Mouse (Mus musculus): Measurements from ENCODE around the gene Atrip. TPM values are rescaled to one million over a fixed set of nuclear protein-coding genes. Genes with fewer than 3 reads are reported as not detected.
A peak's percentile ranks its signal among the peaks of the same experiment; 100 is the strongest.

The Atrip gene
- polyA plus RNA-seq, 1 experiment from 2014 or later, result 26.0 TPM

DNA sequence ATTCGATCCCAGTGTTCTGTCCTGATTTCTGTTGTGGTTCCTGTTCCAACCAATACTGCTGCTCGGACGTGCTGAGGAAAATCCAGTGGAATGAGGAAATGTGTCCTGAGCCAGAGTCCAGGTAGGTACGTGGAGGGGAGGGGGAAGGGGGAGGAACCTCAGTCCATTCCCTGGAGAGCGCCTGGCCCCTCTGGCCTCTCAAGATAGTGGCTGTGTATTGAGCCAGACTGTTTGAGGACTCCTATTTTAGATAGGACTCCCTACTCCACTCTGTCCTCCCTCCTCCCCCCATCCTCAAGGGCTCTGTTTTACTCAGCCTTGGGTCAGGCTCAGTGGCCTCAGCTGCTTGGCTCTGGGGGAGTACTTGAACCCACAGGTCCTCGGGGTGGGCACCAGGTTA is 33.0 kb downstream of the Atrip start:
- no peak overlapping the region for H3K4me2 ChIP-seq (replicated peaks; ENCODE audit: low read depth, low read length)
- DNase-seq (ENCODE audit: low spot score), result no peak
- no peaks in the 10 kb centered on the region for H3K9me3 ChIP-seq (ENCODE audit: control insufficient read depth, low read length)
- no peak overlapping the region for H3K9ac ChIP-seq (ENCODE audit: low read depth, low read length)
- ATAC-seq (ENCODE audit: low FRiP score), result no peak
- no peaks in the 10 kb centered on the region for H3K36me3 ChIP-seq (ENCODE audit: control insufficient read depth, insufficient read depth, low read length)
- no peaks in the 10 kb centered on the region for H3K27me3 ChIP-seq (ENCODE audit: control insufficient read depth, insufficient read depth, low read length)
- no peak overlapping the region for H3K4me3 ChIP-seq (ENCODE audit: low read depth, low read length)
- H3K27ac ChIP-seq (ENCODE audit: low read depth, low read length), result no peak overlapping the region
- H3K4me1 ChIP-seq (replicated peaks; ENCODE audit: control insufficient read depth, insufficient read depth, low read length), result no peaks in the 10 kb centered on the region; the same call in 1 of the 2 replicates
- 71% methylated on average over 6 of the region's 6 CpGs for WGBS

DNA sequence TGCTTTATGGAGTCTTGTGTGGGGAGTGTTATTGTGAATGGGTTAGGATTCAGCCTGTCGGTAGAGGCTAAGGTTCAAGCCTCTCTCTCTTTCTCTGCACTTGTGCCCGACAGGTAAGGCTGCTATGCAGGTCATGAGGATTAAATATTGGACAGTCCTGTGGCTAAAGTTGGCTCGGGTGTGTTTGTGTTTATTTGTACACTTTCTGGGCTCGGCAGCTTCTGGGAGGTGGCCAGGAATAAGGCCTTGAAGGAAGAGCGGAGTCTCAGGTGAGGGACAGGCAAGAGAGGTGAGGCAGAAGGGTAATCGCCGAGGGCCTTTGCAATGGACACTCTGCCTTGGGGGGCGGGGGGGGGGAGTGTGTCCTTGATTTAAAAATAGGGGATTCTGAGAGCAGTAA is 33.7 kb downstream of the Atrip start:
- Histone ChIP-seq H3K9ac (ENCODE audit: low read depth, low read length) (no peak overlapping the region), H3K4me1 (replicated peaks; ENCODE audit: control insufficient read depth, insufficient read depth, low read length) (no peaks in the 10 kb centered on the region; the same call in 1 of the 2 replicates), H3K36me3 (ENCODE audit: control insufficient read depth, insufficient read depth, low read length) (no peaks in the 10 kb centered on the region), H3K27ac (ENCODE audit: low read depth, low read length) (no peak overlapping the region), H3K9me3 (ENCODE audit: control insufficient read depth, low read length) (no peaks in the 10 kb centered on the region), H3K4me2 (replicated peaks; ENCODE audit: low read depth, low read length) (no peak overlapping the region), H3K27me3 (ENCODE audit: control insufficient read depth, insufficient read depth, low read length) (no peaks in the 10 kb centered on the region), H3K4me3 (ENCODE audit: low read depth, low read length) (no peak overlapping the region)
- no peak for ATAC-seq (ENCODE audit: low FRiP score)
- 87% methylated on average over 8 of the region's 8 CpGs for WGBS
- DNase-seq (ENCODE audit: low spot score), result no peak

- H3K27ac ChIP-seq (ENCODE audit: low read depth, low read length), result no peak overlapping the region
- no peaks in the 10 kb centered on the region; the same call in 1 of the 2 replicates for H3K4me1 ChIP-seq (replicated peaks; ENCODE audit: control insufficient read depth, insufficient read depth, low read length)
- H3K4me2 ChIP-seq (replicated peaks; ENCODE audit: low read depth, low read length), result no peak overlapping the region
- H3K9ac ChIP-seq (ENCODE audit: low read depth, low read length), result no peak overlapping the region
- no peaks in the 10 kb centered on the region for H3K9me3 ChIP-seq (ENCODE audit: control insufficient read depth, low read length)
- DNase-seq (ENCODE audit: low spot score) (no peak), ATAC-seq (ENCODE audit: low FRiP score) (no peak)
- H3K4me3 ChIP-seq (ENCODE audit: low read depth, low read length), result no peak overlapping the region
- H3K36me3 ChIP-seq (ENCODE audit: control insufficient read depth, insufficient read depth, low read length), result no peaks in the 10 kb centered on the region
- 82% methylated on average over 4 of the region's 4 CpGs for WGBS
- H3K27me3 ChIP-seq (ENCODE audit: control insufficient read depth, insufficient read depth, low read length), result no peaks in the 10 kb centered on the region
These were observed 34.2 kb downstream of the Atrip start for GRCm38 (mm10) chr9:109039681-109040080.

GRCm38 (mm10) chr9:109038901-109039364 is 35.0 kb downstream of the Atrip start:
- ATAC-seq (ENCODE audit: low FRiP score), result no peak
- peak overlapping the region; percentile 43 for H3K4me3 ChIP-seq (ENCODE audit: low read depth, low read length)

GRCm38 (mm10) chr9:109038086-109038895 is 35.6 kb downstream of the Atrip start, which contains the start of gene Shisa5:
TSS of gene Shisa5 (plus strand) at chr9:109038565.
- H3K27ac ChIP-seq (ENCODE audit: low read depth, low read length), result no peak within 1 kb of the TSS
- peak within 1 kb of the TSS; percentile 59 for H3K4me2 ChIP-seq (replicated peaks; ENCODE audit: low read depth, low read length)
- DNase-seq (ENCODE audit: low spot score) (peak; percentile 81), ATAC-seq (ENCODE audit: low FRiP score) (peak; percentile 89)
- H3K4me3 ChIP-seq (ENCODE audit: low read depth, low read length), result peak within 1 kb of the TSS; percentile 43
- H3K36me3 ChIP-seq (ENCODE audit: control insufficient read depth, insufficient read depth, low read length), result no peaks in the 10 kb centered on the region
- H3K9ac ChIP-seq (ENCODE audit: low read depth, low read length), result peak within 1 kb of the TSS; percentile 61
- no peaks in the 10 kb centered on the region; the same call in 1 of the 2 replicates for H3K4me1 ChIP-seq (replicated peaks; ENCODE audit: control insufficient read depth, insufficient read depth, low read length)
- H3K9me3 ChIP-seq (ENCODE audit: control insufficient read depth, low read length), result no peaks in the 10 kb centered on the region
- WGBS, result under 1% methylated on average over 38 of the region's 40 CpGs
- no peaks in the 10 kb centered on the region for H3K27me3 ChIP-seq (ENCODE audit: control insufficient read depth, insufficient read depth, low read length)

More at GRCm38 (mm10) chr9:109038901-109039364, 35.0 kb downstream of the Atrip start:
- Histone ChIP-seq H3K36me3 (ENCODE audit: control insufficient read depth, insufficient read depth, low read length) (no peaks in the 10 kb centered on the region), H3K27ac (ENCODE audit: low read depth, low read length) (no peak overlapping the region), H3K4me1 (replicated peaks; ENCODE audit: control insufficient read depth, insufficient read depth, low read length) (no peaks in the 10 kb centered on the region; the same call in 1 of the 2 replicates), H3K27me3 (ENCODE audit: control insufficient read depth, insufficient read depth, low read length) (no peaks in the 10 kb centered on the region), H3K9me3 (ENCODE audit: control insufficient read depth, low read length) (no peaks in the 10 kb centered on the region), H3K9ac (ENCODE audit: low read depth, low read length) (peak overlapping the region; percentile 61), H3K4me2 (replicated peaks; ENCODE audit: low read depth, low read length) (peak overlapping the region; percentile 59)
- 18% methylated on average over 8 of the region's 8 CpGs for WGBS
- DNase-seq (ENCODE audit: low spot score), result peak; percentile 9

- WGBS, result 91% methylated on average over 6 of the region's 6 CpGs
- no peak for ATAC-seq (ENCODE audit: low FRiP score)
- DNase-seq (ENCODE audit: low spot score), result no peak
- Histone ChIP-seq H3K4me2 (replicated peaks; ENCODE audit: low read depth, low read length) (no peak overlapping the region), H3K27me3 (ENCODE audit: control insufficient read depth, insufficient read depth, low read length) (no peaks in the 10 kb centered on the region), H3K4me3 (ENCODE audit: low read depth, low read length) (no peak overlapping the region), H3K27ac (ENCODE audit: low read depth, low read length) (no peak overlapping the region), H3K9ac (ENCODE audit: low read depth, low read length) (no peak overlapping the region), H3K9me3 (ENCODE audit: control insufficient read depth, low read length) (no peaks in the 10 kb centered on the region), H3K36me3 (ENCODE audit: control insufficient read depth, insufficient read depth, low read length) (no peaks in the 10 kb centered on the region), H3K4me1 (replicated peaks; ENCODE audit: control insufficient read depth, insufficient read depth, low read length) (no peaks in the 10 kb centered on the region)
These were observed 41.5 kb downstream of the Atrip start for GRCm38 (mm10) chr9:109032435-109032834.

DNA sequence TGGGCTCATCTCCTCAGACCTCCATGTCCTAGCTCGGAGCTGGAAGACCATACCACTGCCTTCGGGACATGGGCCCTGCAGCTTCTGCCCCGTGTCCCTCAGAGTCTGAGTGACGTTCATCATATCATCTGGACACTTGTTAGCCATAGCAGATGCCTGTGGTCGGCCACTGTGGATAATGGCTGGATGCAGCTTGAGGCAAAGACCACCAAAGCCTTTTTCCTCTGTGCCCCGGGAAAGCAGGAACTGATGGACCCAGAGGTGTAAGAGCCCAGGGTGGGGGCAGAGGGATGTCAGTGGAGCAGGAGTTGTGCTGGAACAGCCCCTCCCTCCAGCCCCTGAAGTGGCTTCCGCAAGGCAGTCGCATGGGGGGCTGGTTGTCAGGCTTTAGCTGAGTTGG is 42.2 kb downstream of the Atrip start:
- H3K4me2 ChIP-seq (replicated peaks; ENCODE audit: low read depth, low read length), result no peak overlapping the region
- H3K4me3 ChIP-seq (ENCODE audit: low read depth, low read length), result no peak overlapping the region
- no peaks in the 10 kb centered on the region for H3K27me3 ChIP-seq (ENCODE audit: control insufficient read depth, insufficient read depth, low read length)
- ATAC-seq (ENCODE audit: low FRiP score) (no peak), DNase-seq (ENCODE audit: low spot score) (no peak)
- H3K4me1 ChIP-seq (replicated peaks; ENCODE audit: control insufficient read depth, insufficient read depth, low read length), result no peaks in the 10 kb centered on the region
- WGBS, result 88% methylated on average over 8 of the region's 8 CpGs
- H3K9me3 ChIP-seq (ENCODE audit: control insufficient read depth, low read length), result no peaks in the 10 kb centered on the region
- H3K9ac ChIP-seq (ENCODE audit: low read depth, low read length), result no peak overlapping the region
- no peaks in the 10 kb centered on the region for H3K36me3 ChIP-seq (ENCODE audit: control insufficient read depth, insufficient read depth, low read length)
- H3K27ac ChIP-seq (ENCODE audit: low read depth, low read length), result no peak overlapping the region

- 91% methylated on average over 7 of the region's 7 CpGs for WGBS
- no peaks in the 10 kb centered on the region for H3K4me1 ChIP-seq (replicated peaks; ENCODE audit: control insufficient read depth, insufficient read depth, low read length)
- no peaks in the 10 kb centered on the region for H3K36me3 ChIP-seq (ENCODE audit: control insufficient read depth, insufficient read depth, low read length)
- H3K27ac ChIP-seq (ENCODE audit: low read depth, low read length), result no peak overlapping the region
- no peak overlapping the region for H3K4me2 ChIP-seq (replicated peaks; ENCODE audit: low read depth, low read length)
- H3K4me3 ChIP-seq (ENCODE audit: low read depth, low read length), result no peak overlapping the region
- H3K9me3 ChIP-seq (ENCODE audit: control insufficient read depth, low read length), result no peaks in the 10 kb centered on the region
- H3K27me3 ChIP-seq (ENCODE audit: control insufficient read depth, insufficient read depth, low read length), result no peaks in the 10 kb centered on the region
- no peak for DNase-seq (ENCODE audit: low spot score)
- H3K9ac ChIP-seq (ENCODE audit: low read depth, low read length), result no peak overlapping the region
- ATAC-seq (ENCODE audit: low FRiP score), result no peak
These were observed 42.9 kb downstream of the Atrip start for GRCm38 (mm10) chr9:109031001-109031400.

- Histone ChIP-seq H3K4me2 (replicated peaks; ENCODE audit: low read depth, low read length) (no peak overlapping the region), H3K36me3 (ENCODE audit: control insufficient read depth, insufficient read depth, low read length) (no peaks in the 10 kb centered on the region), H3K27ac (ENCODE audit: low read depth, low read length) (no peak overlapping the region), H3K9ac (ENCODE audit: low read depth, low read length) (no peak overlapping the region), H3K27me3 (ENCODE audit: control insufficient read depth, insufficient read depth, low read length) (no peaks in the 10 kb centered on the region), H3K4me1 (replicated peaks; ENCODE audit: control insufficient read depth, insufficient read depth, low read length) (no peaks in the 10 kb centered on the region), H3K4me3 (ENCODE audit: low read depth, low read length) (no peak overlapping the region), H3K9me3 (ENCODE audit: control insufficient read depth, low read length) (no peaks in the 10 kb centered on the region)
- ATAC-seq (ENCODE audit: low FRiP score) (no peak), DNase-seq (ENCODE audit: low spot score) (no peak)
- WGBS, result 80% methylated on average over 3 of the region's 3 CpGs
These were observed 43.6 kb downstream of the Atrip start for GRCm38 (mm10) chr9:109030312-109030711.

All from hindbrain, embryonic 11.5 days (tissue).